Mouse (Mus musculus) frontal cortex, postnatal 10 days (tissue): ENCODE measurements around the gene Ranbp9.

ENCODE experiments used
- DNase-seq, 2 experiments: peaks; one replicate each; pipeline ENCODE4 v3.0.0; 2022; ENCODE audit warnings: low spot score in 2 of 2, mixed read lengths in 1 of 2

The Ranbp9 gene

GRCm38 (mm10) chr13:43480957-43481858 is at the start of gene Ranbp9:
Ranbp9 (minus strand) TSS chr13:43481282.
- peak; percentile 52 to 76 for DNase-seq

- peak; percentile 50 to 67 for DNase-seq
Measured at GRCm38 (mm10) chr13:43530129-43530831, 49.2 kb upstream of the Ranbp9 start.

- no peak for DNase-seq
Measured at GRCm38 (mm10) chr13:43526289-43526688, 45.2 kb upstream of the Ranbp9 start.

GRCm38 (mm10) chr13:43525363-43526134 is 44.5 kb upstream of the Ranbp9 start:
- peak in 1 of 2 experiments; percentile 28 for DNase-seq

GRCm38 (mm10) chr13:43524491-43525362 is 43.6 kb upstream of the Ranbp9 start:
- no peak for DNase-seq

- no peak for DNase-seq
Measured at GRCm38 (mm10) chr13:43523906-43524480, 42.9 kb upstream of the Ranbp9 start.

- no peak for DNase-seq
Measured at GRCm38 (mm10) chr13:43521940-43522339, 40.9 kb upstream of the Ranbp9 start.

GRCm38 (mm10) chr13:43519251-43519650 is 38.2 kb upstream of the Ranbp9 start:
- no peak for DNase-seq

GRCm38 (mm10) chr13:43517371-43517770 is 36.3 kb upstream of the Ranbp9 start:
- DNase-seq, result no peak

GRCm38 (mm10) chr13:43516931-43517330 is 35.8 kb upstream of the Ranbp9 start:
- no peak for DNase-seq

GRCm38 (mm10) chr13:43516119-43516518 is 35.0 kb upstream of the Ranbp9 start:
- DNase-seq, result no peak

- no peak for DNase-seq
Measured at GRCm38 (mm10) chr13:43514950-43515358, 33.9 kb upstream of the Ranbp9 start.

GRCm38 (mm10) chr13:43512736-43513135 is 31.7 kb upstream of the Ranbp9 start:
- DNase-seq, result no peak

- no peak for DNase-seq
Measured at GRCm38 (mm10) chr13:43505798-43506197, 24.7 kb upstream of the Ranbp9 start.

- DNase-seq, result no peak
Measured at GRCm38 (mm10) chr13:43503395-43503850, 22.3 kb upstream of the Ranbp9 start.

- no peak for DNase-seq
Measured at GRCm38 (mm10) chr13:43501601-43502000, 20.5 kb upstream of the Ranbp9 start.

GRCm38 (mm10) chr13:43500483-43500850 is 19.4 kb upstream of the Ranbp9 start:
- no peak for DNase-seq

GRCm38 (mm10) chr13:43499731-43500482 is 18.8 kb upstream of the Ranbp9 start:
- DNase-seq, result no peak

- DNase-seq, result peak in 1 of 2 experiments; percentile 63
Measured at GRCm38 (mm10) chr13:43498849-43499248, 17.8 kb upstream of the Ranbp9 start.

- no peak for DNase-seq
Measured at GRCm38 (mm10) chr13:43497769-43498168, 16.7 kb upstream of the Ranbp9 start.
